In genomic region chr10:4838099-4838498, GRCm38 (mm10) we compare ENCODE assay signal across 28 mouse cellular contexts.
DNase-seq lines count a peak whose midpoint lies in the region; ATAC-seq lines count a peak whose summit lies in the region.
"Had no signal": no experiment of that assay in that cellular context is flagged by ENCODE, and none has a peak within 500 bp of the region (broad histone marks: within the 10 kb centered on the region; RNA-seq: fewer than 3 reads in every experiment).

No protein-coding gene starts in this region.

- H3K4me1 ChIP-seq in kidney, embryonic 15.5 days = no peaks in the 10 kb centered on the region
- H3K4me1 ChIP-seq in midbrain, embryonic 11.5 days (ENCODE audit: control insufficient read depth, insufficient read depth, low read length) = no peaks in the 10 kb centered on the region
- H3K4me1 ChIP-seq: embryonic facial prominence, embryonic 13.5 days; heart, embryonic 10.5 days; hindbrain, embryonic 13.5 days; liver, embryonic 15.5 days; midbrain, embryonic 15.5 days; neural tube, embryonic 15.5 days; stomach, embryonic 15.5 days had no signal

- H3K36me3 ChIP-seq in kidney, embryonic 15.5 days = no peaks in the 10 kb centered on the region
- no peaks in the 10 kb centered on the region for H3K36me3 ChIP-seq in midbrain, embryonic 11.5 days (ENCODE audit: control insufficient read depth, insufficient read depth, low read length)
- H3K36me3 ChIP-seq: embryonic facial prominence, embryonic 13.5 days; heart, embryonic 10.5 days; hindbrain, embryonic 13.5 days; liver, embryonic 15.5 days; midbrain, embryonic 15.5 days; neural tube, embryonic 15.5 days; stomach, embryonic 15.5 days had no signal

- H3K27me3 ChIP-seq in kidney, embryonic 15.5 days = no peaks in the 10 kb centered on the region
- H3K27me3 ChIP-seq in midbrain, embryonic 11.5 days (ENCODE audit: control insufficient read depth, insufficient read depth, low read length) = no peaks in the 10 kb centered on the region
- H3K27me3 ChIP-seq: embryonic facial prominence, embryonic 13.5 days; hindbrain, embryonic 13.5 days; liver, embryonic 15.5 days; midbrain, embryonic 15.5 days; neural tube, embryonic 15.5 days; stomach, embryonic 15.5 days had no signal

- H3K4me3 ChIP-seq in kidney, embryonic 15.5 days (replicated peaks) = no peak overlapping the region
- H3K4me3 ChIP-seq in midbrain, embryonic 11.5 days (ENCODE audit: low read depth, low read length) = no peak overlapping the region
- H3K4me3 ChIP-seq: embryonic facial prominence, embryonic 13.5 days; erythroblast, embryonic 14.5 days; heart, embryonic 10.5 days; hindbrain, embryonic 13.5 days; liver, embryonic 15.5 days; midbrain, embryonic 15.5 days; neural tube, embryonic 15.5 days; stomach, embryonic 15.5 days had no signal

- H3K27ac ChIP-seq in kidney, embryonic 15.5 days = no peak overlapping the region
- no peak overlapping the region for H3K27ac ChIP-seq in midbrain, embryonic 11.5 days (ENCODE audit: low read depth, low read length)
- H3K27ac ChIP-seq: embryonic facial prominence, embryonic 13.5 days; heart, embryonic 10.5 days; hindbrain, embryonic 13.5 days; liver, embryonic 15.5 days; midbrain, embryonic 15.5 days; neural tube, embryonic 15.5 days; stomach, embryonic 15.5 days had no signal

- intact Hi-C loops in gastrocnemius, postnatal 14 days (cut with DNase I; ENCODE audit: low total_unique reads) = no loop called here
- intact Hi-C loops in left cerebral cortex, postnatal 25 days (cut with DNase I) = no loop called here

- DNase-seq in kidney, postnatal 10 days = peak; percentile 8
- DNase-seq in forelimb bud, embryonic 11.5 days (ENCODE audit: low read depth, low spot score) = peak; percentile 8
- DNase-seq in gastrocnemius, postnatal 14 days = peak; percentile 51
- peak; percentile 72 for DNase-seq in skeletal muscle tissue, adult 2 months (ENCODE audit: low read depth, low spot score)
- DNase-seq in left cerebral cortex, postnatal 25 days (ENCODE audit: low spot score in 2 of 2) = no peak
- no peak for DNase-seq in midbrain, embryonic 11.5 days (ENCODE audit: low spot score, missing footprints)
- DNase-seq: adrenal gland, adult 2 months; adrenal gland, postnatal 36 days; cerebellum, adult 2 months; cerebellum, postnatal 25 days; heart, postnatal 4 days; kidney, adult 8-10 months; kidney, postnatal 14 days; lung, embryonic 14.5 days; lung, postnatal 14 days; retina, postnatal 1 day; right cerebral cortex, postnatal 14 days had no signal

- no peak overlapping the region for H3K9ac ChIP-seq in kidney, embryonic 15.5 days
- no peak overlapping the region for H3K9ac ChIP-seq in midbrain, embryonic 11.5 days (ENCODE audit: low read length)
- H3K9ac ChIP-seq: embryonic facial prominence, embryonic 13.5 days; hindbrain, embryonic 13.5 days; liver, embryonic 15.5 days; lung, embryonic 14.5 days; midbrain, embryonic 15.5 days; neural tube, embryonic 15.5 days; stomach, embryonic 15.5 days had no signal

- H3K4me2 ChIP-seq in kidney, embryonic 15.5 days = no peak overlapping the region
- H3K4me2 ChIP-seq in midbrain, embryonic 11.5 days = no peak overlapping the region
- H3K4me2 ChIP-seq: embryonic facial prominence, embryonic 13.5 days; hindbrain, embryonic 13.5 days; liver, embryonic 15.5 days; lung, embryonic 14.5 days; midbrain, embryonic 15.5 days; neural tube, embryonic 15.5 days; stomach, embryonic 15.5 days had no signal

- ATAC-seq in kidney, embryonic 15.5 days (replicated peaks; ENCODE audit: low FRiP score) = no peak
- ATAC-seq in midbrain, embryonic 11.5 days (ENCODE audit: low FRiP score) = no peak
- ATAC-seq: forebrain, embryonic 16.5 days; intestine, embryonic 16.5 days; midbrain, embryonic 15.5 days had no signal

- no peaks in the 10 kb centered on the region for H3K9me3 ChIP-seq in kidney, embryonic 15.5 days (replicated peaks)
- H3K9me3 ChIP-seq in midbrain, embryonic 11.5 days (ENCODE audit: control insufficient read depth, low read length) = no peaks in the 10 kb centered on the region
- H3K9me3 ChIP-seq: embryonic facial prominence, embryonic 13.5 days; heart, embryonic 10.5 days; hindbrain, embryonic 13.5 days; liver, embryonic 15.5 days; midbrain, embryonic 15.5 days; neural tube, embryonic 15.5 days; stomach, embryonic 15.5 days had no signal

- WGBS in kidney, embryonic 15.5 days = 77% methylated on average over 4 of the region's 4 CpGs
- WGBS in midbrain, embryonic 11.5 days = 94% methylated on average over 4 of the region's 4 CpGs

Comparison
In these comparisons a context has a peak if more than half of its experiments do, and no peak if none do; other contexts are left out.
1. DNase-seq: peak in kidney, postnatal 10 days (single experiment), forelimb bud, embryonic 11.5 days (single experiment), gastrocnemius, postnatal 14 days (single experiment) and skeletal muscle tissue, adult 2 months (single experiment); none in left cerebral cortex, postnatal 25 days (0 of 2) and midbrain, embryonic 11.5 days (single experiment).